Mouse (Mus musculus) mature B cell (primary cell): ENCODE results near the gene Ccdc7a.

Experiments used
- in situ Hi-C: fragments of 300-500 bp; cut with MboI; formaldehyde crosslinking; loops from 2 replicates; pipeline ENCODE4 v1.14.3; 2019

The Ccdc7a gene

GRCm38 (mm10) chr8:128686429-128686990, 378.8 kb downstream of the Ccdc7a start:
- in situ Hi-C loops = no loop called here

GRCm38 (mm10) chr8:128685507-128686428, 379.5 kb downstream of the Ccdc7a start, which contains the start of gene Itgb1:
Gene Itgb1 (plus strand): TSS chr8:128685654.
- in situ Hi-C loops = no loop called here

- in situ Hi-C loops = no loop called here
Measured at GRCm38 (mm10) chr8:128684609-128685506, 380.5 kb downstream of the Ccdc7a start.
